Mouse (Mus musculus) liver, embryonic 14.5 days (tissue): Measurements from ENCODE around the gene Atp6v0e. TPM values are rescaled to one million over a fixed set of nuclear protein-coding genes. Genes with fewer than 3 reads are reported as not detected.
A peak's percentile ranks its signal among the peaks of the same experiment; 100 is the strongest.

Source experiments
- ATAC-seq: fragments of 200-750 bp; cut with Nextera tagmentation; 2 replicates; pipeline ENCODE4 v1.8.0; 2017; ENCODE audit warnings: moderate number of reproducible peaks, mild to moderate bottlenecking, moderate library complexity; ENCODE audit not compliant: insufficient read depth
- DNase-seq, 3 experiments: peaks; one replicate each; pipeline ENCODE4 v3.0.0-alpha.2; 2012 to 2013; ENCODE audit warnings: low read depth in 3 of 3, low spot score in 3 of 3
- H3K27ac ChIP-seq: fragments of 300-500 bp; sonication (generic); 2 replicates; pipeline ENCODE4 v1.5.1; 2014; ENCODE audit warnings: moderate library complexity, mild to moderate bottlenecking, control low read depth, inconsistent platforms
- H3K27me3 ChIP-seq: fragments of 300-500 bp; sonication (generic); 2 replicates; pipeline ENCODE4 v1.6.1; 2014; ENCODE audit warnings: mild to moderate bottlenecking, low read length, moderate library complexity; ENCODE audit not compliant: control insufficient read depth, insufficient read depth
- H3K36me3 ChIP-seq: fragments of 300-500 bp; sonication (generic); replicated peaks from 2 replicates; pipeline ENCODE4 v1.6.1; 2014; ENCODE audit warnings: low read depth; ENCODE audit not compliant: control insufficient read depth, insufficient read depth
- H3K4me1 ChIP-seq, 2 experiments: fragments of 200-500 bp in 1 of 2; fragments of 300-500 bp in 1 of 2; sonication (generic) in 1 of 2; replicated peaks; 2 replicates each; pipeline ENCODE4 v1.6.1; 2012 to 2014; ENCODE audit warnings: antibody characterized with exemption in 1 of 2, inconsistent platforms in 1 of 2, low read length in 1 of 2; ENCODE audit not compliant: control insufficient read depth in 2 of 2, insufficient read depth in 2 of 2
- H3K4me2 ChIP-seq: fragments of 300-500 bp; sonication (generic); 2 replicates; pipeline ENCODE4 v1.6.1; 2014; ENCODE audit warnings: low read depth, mild to moderate bottlenecking, control low read depth, moderate library complexity
- H3K4me3 ChIP-seq, 2 experiments: fragments of 200-500 bp in 1 of 2; fragments of 300-500 bp in 1 of 2; sonication (generic) in 1 of 2; 2 replicates each; pipeline ENCODE4 v1.5.1; 2012 to 2014; ENCODE audit warnings: low read depth in 2 of 2, low read length in 2 of 2, mild to moderate bottlenecking in 2 of 2, control low read depth in 1 of 2, inconsistent platforms in 1 of 2, moderate library complexity in 1 of 2; ENCODE audit not compliant: insufficient read depth in 1 of 2
- H3K9ac ChIP-seq: fragments of 300-500 bp; sonication (generic); replicated peaks from 2 replicates; pipeline ENCODE4 v1.6.1; 2014; ENCODE audit warnings: mild to moderate bottlenecking, control low read depth, moderate library complexity
- H3K9me3 ChIP-seq: fragments of 300-500 bp; sonication (generic); 2 replicates; pipeline ENCODE4 v1.6.1; 2016; ENCODE audit warnings: low read length, mixed read lengths; ENCODE audit not compliant: control insufficient read depth
- CTCF ChIP-seq: IDR thresholded peaks from 2 replicates; pipeline ENCODE4 v1.5.1; 2016; ENCODE audit warnings: antibody characterized with exemption, low read depth, control low read depth
- EP300 ChIP-seq: IDR thresholded peaks from 2 replicates; pipeline ENCODE4 v1.6.1; 2016; ENCODE audit warnings: antibody characterized with exemption, low read depth
- WGBS: fragments of 180-500 bp; shearing (Covaris S2); extraction: QIAGEN DNeasy Blood & Tissue Kit; methylation state at CpG from one replicate; pipeline ENCODE4 v1.1.7; 2014; ENCODE audit not compliant: insufficient replicate concordance; 5-methylcytosine and 5-hydroxymethylcytosine counted together
- polyA plus RNA-seq, 2 experiments: library from polyadenylated mRNA; depleted of rRNA in 1 of 2; stranded (reverse) in 1 of 2; unstranded in 1 of 2; fragments of >200 nt; fragmentation: Nextera tagmentation in 1 of 2; extraction: Ambion mirVana in 1 of 2; gene quantifications; 2 replicates each; pipeline versions ENCODE4 v1.2.1 to v1.2.3; 2012 to 2014

Atp6v0e gene
- polyA plus RNA-seq, 2 experiments: 99.3 to 209 TPM

- H3K4me2 ChIP-seq: no peak overlapping the region
- no peaks in the 10 kb centered on the region; the same call in none of the 2 replicates for H3K36me3 ChIP-seq
- no peak overlapping the region for H3K27ac ChIP-seq
- no peak for TF ChIP-seq EP300
- TF ChIP-seq CTCF: no peak
- ATAC-seq (no peak), DNase-seq (no peak)
- H3K9ac ChIP-seq: no peak overlapping the region
- H3K4me1 ChIP-seq: peaks cover 0 to 6% of the 10 kb centered on the region in 2 experiments; a peak in 1 of 4 replicates
- 78% methylated on average over 9 of the region's 9 CpGs for WGBS
- H3K9me3 ChIP-seq: no peaks in the 10 kb centered on the region
- no peak overlapping the region for H3K4me3 ChIP-seq
- no peaks in the 10 kb centered on the region for H3K27me3 ChIP-seq
These were observed 29.8 kb upstream of the Atp6v0e start for GRCm38 (mm10) chr17:26633186-26633585.

GRCm38 (mm10) chr17:26633926-26634325 lies 29.1 kb upstream of the Atp6v0e start:
- ATAC-seq (no peak), DNase-seq (no peak)
- Histone ChIP-seq H3K27me3 (no peaks in the 10 kb centered on the region), H3K27ac (no peak overlapping the region), H3K4me2 (no peak overlapping the region), H3K4me3 (no peak overlapping the region), H3K9ac (no peak overlapping the region), H3K4me1 (peaks cover 0 to 6% of the 10 kb centered on the region in 2 experiments; a peak in 1 of 4 replicates), H3K9me3 (no peaks in the 10 kb centered on the region), H3K36me3 (no peaks in the 10 kb centered on the region; the same call in none of the 2 replicates)
- WGBS: 87% methylated on average over 9 of the region's 9 CpGs
- TF ChIP-seq CTCF (no peak), EP300 (no peak)

- no peak overlapping the region for H3K4me3 ChIP-seq
- no peak overlapping the region for H3K4me2 ChIP-seq
- H3K9ac ChIP-seq: no peak overlapping the region
- H3K9me3 ChIP-seq: no peaks in the 10 kb centered on the region
- no peak for ATAC-seq
- H3K4me1 ChIP-seq: peaks cover 0 to 6% of the 10 kb centered on the region in 2 experiments; a peak in 1 of 4 replicates
- H3K27me3 ChIP-seq: no peaks in the 10 kb centered on the region
- H3K36me3 ChIP-seq: no peaks in the 10 kb centered on the region; the same call in none of the 2 replicates
- DNase-seq: no peak
- no peak overlapping the region for H3K27ac ChIP-seq
- TF ChIP-seq EP300: no peak
- TF ChIP-seq CTCF: no peak
- WGBS: 79% methylated on average over 7 of the region's 7 CpGs
These were observed 28.5 kb upstream of the Atp6v0e start for GRCm38 (mm10) chr17:26634539-26634938.

GRCm38 (mm10) chr17:26635951-26636350 lies 27.1 kb upstream of the Atp6v0e start:
- DNase-seq: no peak
- H3K9ac ChIP-seq: no peak overlapping the region
- H3K36me3 ChIP-seq: no peaks in the 10 kb centered on the region; the same call in none of the 2 replicates
- H3K27me3 ChIP-seq: no peaks in the 10 kb centered on the region
- H3K4me2 ChIP-seq: no peak overlapping the region
- no peak for TF ChIP-seq EP300
- TF ChIP-seq CTCF: no peak
- no peak overlapping the region for H3K4me3 ChIP-seq
- peaks cover 0 to 6% of the 10 kb centered on the region in 2 experiments; a peak in 1 of 4 replicates for H3K4me1 ChIP-seq
- H3K9me3 ChIP-seq: no peaks in the 10 kb centered on the region
- 77% methylated on average over 7 of the region's 7 CpGs for WGBS
- ATAC-seq: no peak
- no peak overlapping the region for H3K27ac ChIP-seq

- peak; percentile 14 to 20 (median 19) for DNase-seq
- H3K27ac ChIP-seq: no peak overlapping the region
- H3K4me1 ChIP-seq: peaks cover 0 to 6% of the 10 kb centered on the region in 2 experiments; a peak in 1 of 4 replicates
- H3K4me3 ChIP-seq: no peak overlapping the region
- 62% methylated on average over 4 of the region's 4 CpGs for WGBS
- no peak for TF ChIP-seq CTCF
- no peak for TF ChIP-seq EP300
- H3K9me3 ChIP-seq: no peaks in the 10 kb centered on the region
- H3K9ac ChIP-seq: no peak overlapping the region
- no peaks in the 10 kb centered on the region for H3K27me3 ChIP-seq
- ATAC-seq: 0 out of 2 replicates have a peak, but pooled peaks have one; percentile 42
- H3K36me3 ChIP-seq: no peaks in the 10 kb centered on the region; the same call in 1 of the 2 replicates
- H3K4me2 ChIP-seq: no peak overlapping the region
These were observed 25.2 kb upstream of the Atp6v0e start for GRCm38 (mm10) chr17:26637851-26638250.
